ENCODE assay signal across 26 mouse cellular contexts in the genomic region with DNA sequence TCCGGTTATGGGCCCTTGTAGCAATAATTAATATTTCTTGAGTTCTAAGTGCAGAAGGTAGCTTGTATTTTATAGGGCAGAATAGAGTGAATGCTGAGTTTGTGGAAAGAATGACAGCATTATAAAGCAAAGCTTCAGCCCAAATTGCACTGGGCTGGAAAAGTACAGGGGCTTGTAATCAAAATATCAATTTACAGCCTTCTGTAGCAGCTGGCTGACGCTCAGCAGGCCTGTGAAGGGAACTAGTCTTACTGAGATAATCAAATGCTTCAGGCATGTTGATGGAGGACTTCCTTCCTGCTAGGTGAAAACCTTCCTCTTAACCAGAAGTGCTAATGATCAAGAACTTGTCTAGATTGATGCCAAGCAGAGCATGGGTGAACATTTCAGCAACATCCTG.
A peak's percentile ranks its signal among the peaks of the same experiment; 100 is the strongest.
DNase-seq lines count a peak whose midpoint lies in the region; ATAC-seq and TF ChIP-seq lines count a peak whose summit lies in the region.
"Had no signal": no experiment of that assay in that cellular context is flagged by ENCODE, and none has a peak within 500 bp of the region (broad histone marks: within the 10 kb centered on the region; RNA-seq: fewer than 3 reads in every experiment).

No protein-coding gene starts in this region.

- peak; percentile 36; the same call in 1 of the 2 replicates for ATAC-seq in forebrain, postnatal 0 days
- ATAC-seq in forebrain, embryonic 13.5 days, result no peak
- 0 out of 2 replicates have a peak, but pooled peaks have one; percentile 56 for ATAC-seq in limb, embryonic 12.5 days (ENCODE audit: insufficient number of reproducible peaks, insufficient read depth, low FRiP score, low TSS enrichment, low read depth)
- ATAC-seq in embryonic facial prominence, embryonic 12.5 days (ENCODE audit: insufficient number of reproducible peaks, insufficient read depth, low FRiP score, low TSS enrichment), result no peak
- ATAC-seq: hindbrain, postnatal 0 days; intestine, embryonic 16.5 days; Patski had no signal

- H3K27me3 ChIP-seq in forebrain, postnatal 0 days (ENCODE audit: insufficient read depth, low read length), result no peaks in the 10 kb centered on the region
- H3K27me3 ChIP-seq in forebrain, embryonic 13.5 days, result no peaks in the 10 kb centered on the region
- no peaks in the 10 kb centered on the region for H3K27me3 ChIP-seq in limb, embryonic 12.5 days
- H3K27me3 ChIP-seq in limb, embryonic 10.5 days (ENCODE audit: low read depth, poor library complexity, severe bottlenecking), result no peaks in the 10 kb centered on the region
- H3K27me3 ChIP-seq in embryonic facial prominence, embryonic 12.5 days, result no peaks in the 10 kb centered on the region
- H3K27me3 ChIP-seq: embryonic facial prominence, embryonic 15.5 days; neural tube, embryonic 13.5 days; stomach, embryonic 15.5 days had no signal

- no peaks in the 10 kb centered on the region for H3K4me1 ChIP-seq in forebrain, postnatal 0 days (ENCODE audit: insufficient read depth)
- no peaks in the 10 kb centered on the region for H3K4me1 ChIP-seq in forebrain, embryonic 13.5 days
- no peaks in the 10 kb centered on the region; the same call in 1 of the 2 replicates for H3K4me1 ChIP-seq in limb, embryonic 12.5 days (replicated peaks)
- no peaks in the 10 kb centered on the region for H3K4me1 ChIP-seq in limb, embryonic 10.5 days
- H3K4me1 ChIP-seq in embryonic facial prominence, embryonic 12.5 days, result peaks cover 5% of the 10 kb centered on the region; the same call in 1 of the 2 replicates
- H3K4me1 ChIP-seq in olfactory bulb, adult 2 months (ENCODE audit: control insufficient read depth, insufficient read depth, low read length), result no peaks in the 10 kb centered on the region
- H3K4me1 ChIP-seq: embryonic facial prominence, embryonic 15.5 days; neural tube, embryonic 13.5 days; stomach, embryonic 15.5 days had no signal

- TF ChIP-seq POLR2A in olfactory bulb, adult 2 months (IDR thresholded peaks at IDR 0.05; ENCODE audit: insufficient read depth, low read depth, low read length), result no peak

- no peak overlapping the region for H3K4me2 ChIP-seq in forebrain, postnatal 0 days (ENCODE audit: low read depth)
- H3K4me2 ChIP-seq in forebrain, embryonic 13.5 days, result no peak overlapping the region
- no peak overlapping the region for H3K4me2 ChIP-seq in limb, embryonic 12.5 days
- no peak overlapping the region for H3K4me2 ChIP-seq in embryonic facial prominence, embryonic 12.5 days (replicated peaks)
- H3K4me2 ChIP-seq: embryonic facial prominence, embryonic 15.5 days; heart, embryonic 11.5 days; neural tube, embryonic 13.5 days; stomach, embryonic 15.5 days had no signal

- H3K9ac ChIP-seq in forebrain, postnatal 0 days, result no peak overlapping the region
- no peak overlapping the region for H3K9ac ChIP-seq in forebrain, embryonic 13.5 days
- no peak overlapping the region for H3K9ac ChIP-seq in limb, embryonic 12.5 days (replicated peaks)
- no peak overlapping the region for H3K9ac ChIP-seq in embryonic facial prominence, embryonic 12.5 days
- H3K9ac ChIP-seq: embryonic facial prominence, embryonic 15.5 days; neural tube, embryonic 13.5 days; stomach, embryonic 15.5 days had no signal

- H3K27ac ChIP-seq in forebrain, postnatal 0 days (ENCODE audit: low read depth, low read length), result no peak overlapping the region
- H3K27ac ChIP-seq in forebrain, embryonic 13.5 days, result no peak overlapping the region
- peak overlapping the region; percentile 67; the same call in 1 of the 2 replicates for H3K27ac ChIP-seq in limb, embryonic 12.5 days
- H3K27ac ChIP-seq in limb, embryonic 10.5 days, result no peak overlapping the region
- 0 out of 2 replicates have a peak overlapping the region, but pooled peaks have one; percentile 4 for H3K27ac ChIP-seq in embryonic facial prominence, embryonic 12.5 days
- H3K27ac ChIP-seq in olfactory bulb, adult 2 months (ENCODE audit: insufficient read depth, low read depth, low read length), result peak overlapping the region; percentile 29; the same call in 1 of the 2 replicates
- H3K27ac ChIP-seq: embryonic facial prominence, embryonic 15.5 days; hindbrain, postnatal 0 days; neural tube, embryonic 13.5 days; stomach, embryonic 15.5 days had no signal

- no peaks in the 10 kb centered on the region for H3K36me3 ChIP-seq in forebrain, postnatal 0 days (ENCODE audit: insufficient read depth)
- H3K36me3 ChIP-seq in forebrain, embryonic 13.5 days (ENCODE audit: poor library complexity, severe bottlenecking), result no peaks in the 10 kb centered on the region
- H3K36me3 ChIP-seq in limb, embryonic 12.5 days, result no peaks in the 10 kb centered on the region
- H3K36me3 ChIP-seq in limb, embryonic 10.5 days, result no peaks in the 10 kb centered on the region
- no peaks in the 10 kb centered on the region for H3K36me3 ChIP-seq in embryonic facial prominence, embryonic 12.5 days
- H3K36me3 ChIP-seq: embryonic facial prominence, embryonic 15.5 days; neural tube, embryonic 13.5 days; stomach, embryonic 15.5 days had no signal

- 55% methylated on average over 2 of the region's 2 CpGs for WGBS in forebrain, postnatal 0 days
- WGBS in forebrain, embryonic 13.5 days, result 60% methylated on average over 2 of the region's 2 CpGs
- 35% methylated on average over 2 of the region's 2 CpGs for WGBS in limb, embryonic 12.5 days
- WGBS in limb, embryonic 10.5 days, result 47% methylated on average over 2 of the region's 2 CpGs
- WGBS in embryonic facial prominence, embryonic 12.5 days, result 26% methylated on average over 2 of the region's 2 CpGs
- WGBS in olfactory bulb, adult 2 months, result 44% methylated on average over 2 of the region's 2 CpGs

- TF ChIP-seq CTCF in forebrain, postnatal 0 days (IDR thresholded peaks at IDR 0.05; ENCODE audit: low read depth), result no peak
- TF ChIP-seq CTCF in olfactory bulb, adult 2 months (IDR thresholded peaks at IDR 0.05; ENCODE audit: insufficient read depth, low read depth, low read length), result no peak

- no peak for DNase-seq in forebrain, postnatal 0 days
- DNase-seq in limb, embryonic 10.5 days (ENCODE audit: low spot score), result no peak
- DNase-seq in urinary bladder, postnatal 10 days (ENCODE audit: low spot score), result no peak
- DNase-seq in left cerebral cortex, postnatal 10 days (ENCODE audit: extremely low spot score in 1 of 2, low spot score in 2 of 2), result no peak
- DNase-seq: adrenal gland, adult 2 months; cerebellum, adult 2 months; cerebellum, postnatal 36 days; kidney, postnatal 25 days; layer of hippocampus, postnatal 36 days; lung, postnatal 4 days; midbrain, embryonic 14.5 days; right cerebral cortex, adult 18-20 months; right cerebral cortex, postnatal 4 days; thymus, postnatal 25 days had no signal

- no peaks in the 10 kb centered on the region for H3K9me3 ChIP-seq in forebrain, postnatal 0 days (ENCODE audit: low read length)
- no peaks in the 10 kb centered on the region for H3K9me3 ChIP-seq in forebrain, embryonic 13.5 days (replicated peaks)
- no peaks in the 10 kb centered on the region for H3K9me3 ChIP-seq in limb, embryonic 12.5 days
- no peaks in the 10 kb centered on the region for H3K9me3 ChIP-seq in limb, embryonic 10.5 days (replicated peaks)
- no peaks in the 10 kb centered on the region for H3K9me3 ChIP-seq in embryonic facial prominence, embryonic 12.5 days
- H3K9me3 ChIP-seq: embryonic facial prominence, embryonic 15.5 days; neural tube, embryonic 13.5 days; stomach, embryonic 15.5 days had no signal

- intact Hi-C loops in left cerebral cortex, postnatal 10 days (cut with DNase I), result no loop called here

- no peak overlapping the region for H3K4me3 ChIP-seq in forebrain, postnatal 0 days (ENCODE audit: low read depth, low read length)
- H3K4me3 ChIP-seq in forebrain, embryonic 13.5 days, result no peak overlapping the region
- no peak overlapping the region for H3K4me3 ChIP-seq in limb, embryonic 12.5 days (replicated peaks)
- H3K4me3 ChIP-seq in limb, embryonic 10.5 days, result no peak overlapping the region
- H3K4me3 ChIP-seq in embryonic facial prominence, embryonic 12.5 days, result no peak overlapping the region
- no peak overlapping the region for H3K4me3 ChIP-seq in olfactory bulb, adult 2 months (ENCODE audit: insufficient read depth, low read depth, low read length)
- H3K4me3 ChIP-seq: embryonic facial prominence, embryonic 15.5 days; myocyte; neural tube, embryonic 13.5 days; stomach, embryonic 15.5 days had no signal

Comparison
In these comparisons a context has a peak if more than half of its experiments do, and no peak if none do; other contexts are left out.
1. ATAC-seq: peak in forebrain, postnatal 0 days (single experiment) and limb, embryonic 12.5 days (single experiment); none in forebrain, embryonic 13.5 days (single experiment) and embryonic facial prominence, embryonic 12.5 days (single experiment).
2. H3K27ac ChIP-seq: peak in limb, embryonic 12.5 days (single experiment), embryonic facial prominence, embryonic 12.5 days (single experiment) and olfactory bulb, adult 2 months (single experiment); none in forebrain, postnatal 0 days (single experiment), forebrain, embryonic 13.5 days (single experiment) and limb, embryonic 10.5 days (single experiment).